Mouse (Mus musculus) ES-E14 (cell line): ENCODE data around the gene Urah.

Experiments
- CHD2 ChIP-seq: IDR thresholded peaks from 2 replicates; pipeline ENCODE4 v1.6.1; 2014; ENCODE audit warnings: mild to moderate bottlenecking, low read depth, low read length, inconsistent platforms
- HCFC1 ChIP-seq: IDR thresholded peaks from 2 replicates; pipeline ENCODE4 v1.6.1; 2012; ENCODE audit warnings: low read length, inconsistent platforms, borderline replicate concordance; ENCODE audit not compliant: insufficient read depth
- MAFK ChIP-seq: IDR thresholded peaks from 2 replicates; pipeline ENCODE4 v1.6.1; 2014; ENCODE audit warnings: mild to moderate bottlenecking, low read depth, low read length, inconsistent platforms; ENCODE audit not compliant: insufficient read depth
- ZC3H11A ChIP-seq: IDR thresholded peaks from 2 replicates; pipeline ENCODE4 v1.6.1; 2012; ENCODE audit warnings: low read depth, mild to moderate bottlenecking, inconsistent platforms, low read length, borderline replicate concordance
- ZNF384 ChIP-seq: IDR thresholded peaks from 2 replicates; pipeline ENCODE4 v1.6.1; 2012; ENCODE audit warnings: low read depth, low read length, inconsistent platforms

DNA sequence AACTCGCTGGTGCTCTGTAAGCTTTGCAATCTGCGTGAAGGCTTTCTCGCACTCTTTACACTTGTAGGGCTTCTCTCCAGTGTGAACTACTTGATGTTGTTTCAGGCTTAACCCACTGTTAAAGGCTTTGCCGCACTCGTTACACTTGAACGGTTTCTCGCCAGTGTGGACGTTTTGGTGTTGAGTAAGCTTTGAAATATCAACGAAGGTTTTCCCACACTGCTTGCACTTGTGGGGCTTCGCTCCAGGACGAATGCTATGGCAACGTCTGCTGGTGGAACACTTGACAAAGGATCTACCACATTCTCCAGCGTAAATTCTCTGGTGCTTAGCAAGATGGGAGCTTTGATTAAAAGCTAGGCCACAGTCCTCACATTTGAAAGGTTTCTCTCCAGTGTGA lies 23.1 kb upstream of the Urah start:
- TF ChIP-seq HCFC1 (no peak), MAFK (no peak), ZC3H11A (no peak), ZNF384 (no peak), CHD2 (no peak)
